Mouse (Mus musculus) heart, postnatal 0 days (tissue): ENCODE measurements at regions not wholly inside any gene's neighbourhood (a gene's known extent, or its start where the extent isn't known, plus 50 kb on each side); places are given as distances from the start of the nearest gene placed in this dataset.

Experiments used
- CTCF ChIP-seq: IDR thresholded peaks from 2 replicates; pipeline ENCODE4 v1.5.1; 2016; ENCODE audit warnings: antibody characterized with exemption, control low read depth, low read depth
- EP300 ChIP-seq: IDR thresholded peaks from 2 replicates; pipeline ENCODE4 v1.6.1; 2016; ENCODE audit warnings: antibody characterized with exemption, low read depth

GRCm38 (mm10) chr16:93015636-93016035, 189.7 kb upstream of the Runx1 start:
- TF ChIP-seq EP300, result no peak
- TF ChIP-seq CTCF, result no peak
